Mouse (Mus musculus) embryo, embryonic 10 days (tissue): ENCODE data around the gene Ccdc162.
A peak's percentile ranks its signal among the peaks of the same experiment; 100 is the strongest.

Experiments used
- DNase-seq: peaks from one replicate; pipeline ENCODE4 v3.0.0-alpha.2; 2015; ENCODE audit warnings: low spot score

Gene Ccdc162

DNA sequence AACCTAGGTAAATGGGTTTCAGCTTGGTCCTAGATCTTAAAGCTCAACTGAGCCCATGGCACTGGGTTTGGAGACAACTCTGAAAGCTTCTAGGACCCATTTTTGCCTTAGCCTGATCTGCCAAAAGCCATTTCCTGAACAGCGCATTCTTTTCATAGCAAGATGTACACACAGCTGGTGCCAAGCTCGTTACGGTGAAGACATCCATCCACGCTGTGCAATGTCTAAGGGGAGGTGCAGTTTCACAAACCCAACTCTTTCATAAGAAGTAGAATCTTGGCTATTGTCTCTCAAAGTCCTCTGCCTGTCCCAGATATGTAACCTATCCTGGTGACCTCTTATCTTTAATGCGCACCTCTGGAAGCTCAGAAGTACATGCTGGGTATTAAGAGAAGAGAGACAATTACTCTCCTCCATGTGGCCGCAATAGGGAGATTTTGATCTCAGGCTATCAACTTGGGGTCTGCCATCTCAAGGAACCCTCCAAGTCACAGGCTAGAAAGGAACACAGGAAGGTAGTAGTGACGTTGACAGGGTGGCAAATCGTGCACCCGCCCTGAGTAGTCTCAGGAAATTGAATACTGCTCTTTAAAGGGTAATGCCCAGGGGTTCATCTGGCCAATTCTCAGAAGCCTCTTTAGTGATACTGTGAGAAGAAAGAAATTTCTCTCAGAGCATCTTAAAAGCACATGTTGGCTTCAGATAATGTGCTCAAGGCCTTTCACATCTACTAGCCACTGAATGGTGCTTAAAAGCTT is 81.0 kb downstream of the Ccdc162 start:
- no peak for DNase-seq

DNA sequence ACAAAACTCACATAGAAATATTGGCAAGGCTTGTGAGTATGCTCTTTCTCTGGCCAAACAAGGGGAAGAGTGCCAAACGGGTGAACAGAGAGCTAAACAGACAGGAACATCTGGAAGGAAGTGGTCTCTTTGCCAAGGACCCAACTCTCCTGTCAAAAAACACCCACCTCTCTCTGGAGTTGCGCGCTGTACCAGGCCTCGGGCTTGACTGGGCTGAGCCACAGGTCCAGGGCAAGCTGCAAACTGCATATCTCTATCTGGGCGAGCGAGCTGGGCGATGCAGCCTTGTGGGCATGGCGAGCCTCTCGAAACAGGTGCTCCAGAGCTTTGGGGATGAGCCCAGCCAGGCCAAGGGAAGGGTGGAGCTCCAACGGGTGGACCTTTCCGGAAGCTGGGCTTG is 82.6 kb downstream of the Ccdc162 start:
- no peak for DNase-seq

DNA sequence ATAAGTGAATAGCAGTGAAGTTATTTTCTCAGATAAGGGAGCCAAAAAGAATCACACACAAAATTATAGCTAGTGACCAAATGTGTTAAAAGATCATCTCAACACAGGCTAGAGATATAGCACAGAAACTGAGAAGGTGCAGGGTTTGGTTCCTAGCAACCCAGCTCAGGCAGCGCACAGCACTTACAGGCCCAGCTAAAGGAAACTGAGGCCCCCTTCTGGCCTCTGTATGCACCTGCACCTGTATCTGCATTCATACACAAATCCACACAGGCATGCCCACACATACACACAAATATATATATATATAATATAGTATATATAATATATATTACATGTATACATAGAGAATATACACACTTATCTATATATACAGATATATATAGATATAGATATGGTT is 84.4 kb downstream of the Ccdc162 start:
- no peak for DNase-seq

DNA sequence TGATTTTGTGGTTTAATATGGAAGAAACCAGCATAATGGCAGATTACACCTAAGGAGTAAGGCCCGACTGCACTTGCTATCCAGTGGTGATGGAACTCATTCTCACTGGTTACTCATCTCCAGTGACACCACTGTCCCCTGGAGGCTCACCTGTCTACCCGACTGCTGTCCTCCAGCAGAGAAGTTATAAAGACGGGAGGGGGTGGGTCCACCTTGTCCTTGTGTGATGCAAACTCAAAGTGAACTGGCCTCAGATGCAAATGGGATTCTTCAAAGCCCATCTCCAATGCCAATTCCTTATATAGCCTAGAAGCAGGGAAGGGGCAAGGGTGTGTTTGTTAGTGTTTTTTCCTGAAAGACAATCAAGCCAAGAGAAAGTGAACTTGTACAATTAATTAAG is 89.4 kb downstream of the Ccdc162 start:
- DNase-seq = no peak

DNA sequence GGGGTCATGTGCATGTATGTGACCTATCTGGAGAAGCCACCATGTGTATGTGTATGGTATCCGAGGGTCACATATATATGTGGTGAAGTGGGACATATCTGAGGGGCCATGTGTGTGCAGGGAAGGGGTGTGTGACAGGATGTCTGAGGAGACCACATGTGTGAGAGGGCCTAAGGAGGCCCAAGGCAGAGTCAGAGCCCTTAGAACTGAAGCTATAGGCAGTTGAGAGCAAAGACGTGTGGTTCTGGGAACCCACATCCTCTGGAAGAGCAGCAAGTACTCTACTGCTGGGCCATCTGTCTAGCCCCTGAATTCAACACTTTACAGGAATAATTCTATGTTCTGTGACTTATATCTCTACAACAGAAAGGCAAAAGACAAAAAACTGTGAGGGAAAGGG is 96.4 kb downstream of the Ccdc162 start:
- no peak for DNase-seq

DNA sequence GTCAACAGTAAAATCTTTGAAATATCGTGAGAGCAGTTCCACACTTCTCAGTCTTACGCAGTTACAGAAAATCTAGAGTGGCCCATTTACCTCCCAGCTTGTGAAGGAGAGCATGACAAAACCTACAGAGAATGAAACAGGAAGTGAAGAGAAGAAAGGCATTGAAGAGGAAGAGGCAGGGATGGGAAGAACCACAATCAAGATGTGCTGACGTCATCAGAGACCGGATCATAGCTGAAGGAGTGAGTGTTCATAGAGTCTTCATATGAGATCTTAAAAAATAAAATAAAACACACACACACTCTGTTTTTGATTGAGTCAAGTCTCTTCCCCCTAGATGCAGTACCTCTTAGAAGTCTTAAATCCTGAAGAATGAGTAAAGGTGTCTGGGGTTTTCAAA is 100.9 kb downstream of the Ccdc162 start:
- no peak for DNase-seq

DNA sequence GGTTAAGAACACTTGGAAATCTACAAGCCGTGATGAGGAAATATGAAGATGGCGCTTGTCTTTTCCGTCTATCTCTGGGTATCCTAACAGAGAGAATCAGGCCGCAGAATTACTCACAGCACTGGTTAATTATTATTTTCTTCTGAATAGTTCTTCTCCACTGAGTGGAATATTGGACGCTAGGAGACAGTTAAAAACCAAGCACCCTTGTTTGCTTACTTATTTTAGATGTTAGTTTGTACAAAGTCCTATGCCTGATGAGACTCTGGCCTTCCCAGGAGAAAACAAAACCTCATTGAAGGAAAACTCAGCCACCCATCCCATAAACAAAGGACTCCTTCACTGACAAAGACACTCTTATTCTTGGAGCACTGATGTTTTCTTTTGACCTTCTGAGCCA is 104.5 kb downstream of the Ccdc162 start:
- DNase-seq = no peak

DNA sequence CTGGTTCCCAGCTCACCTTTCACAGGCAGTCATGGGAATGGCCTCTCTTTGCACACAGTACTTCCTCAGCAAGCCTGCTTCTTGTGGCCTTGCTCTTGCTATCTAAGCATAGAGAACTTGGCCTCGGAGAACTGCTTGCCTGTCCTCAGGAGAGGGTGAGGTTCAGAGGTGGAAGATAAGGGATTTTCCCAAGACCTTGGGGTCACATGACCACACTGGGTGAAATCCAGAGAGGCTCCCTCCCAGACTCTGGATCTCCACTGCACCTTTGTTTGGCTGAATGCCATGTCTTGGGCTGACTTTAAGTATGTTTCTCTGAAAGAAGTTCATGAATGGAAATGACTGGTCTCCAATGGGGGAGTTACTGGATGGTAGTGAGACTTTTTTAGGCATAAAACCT is 107.0 kb downstream of the Ccdc162 start:
- DNase-seq = no peak

DNA sequence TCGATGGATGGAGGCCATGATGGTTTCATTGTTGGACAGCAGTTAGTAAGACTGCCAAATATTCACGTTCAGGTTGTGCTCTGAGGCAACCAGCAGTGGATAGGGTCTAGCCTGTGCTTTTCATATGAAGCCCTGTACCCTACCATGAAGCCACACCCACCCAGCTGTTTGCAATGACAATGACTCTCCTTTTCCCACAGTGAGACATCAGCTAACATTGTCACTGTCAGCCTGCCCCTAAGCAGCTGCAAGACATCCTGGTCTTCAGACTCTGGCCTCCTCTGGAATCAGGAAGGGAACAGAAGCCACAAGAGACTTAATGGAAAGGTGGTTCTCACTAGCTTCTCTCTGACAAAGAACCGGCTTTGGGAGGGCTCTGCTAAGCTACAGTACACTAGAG is 107.9 kb downstream of the Ccdc162 start:
- DNase-seq = no peak

DNA sequence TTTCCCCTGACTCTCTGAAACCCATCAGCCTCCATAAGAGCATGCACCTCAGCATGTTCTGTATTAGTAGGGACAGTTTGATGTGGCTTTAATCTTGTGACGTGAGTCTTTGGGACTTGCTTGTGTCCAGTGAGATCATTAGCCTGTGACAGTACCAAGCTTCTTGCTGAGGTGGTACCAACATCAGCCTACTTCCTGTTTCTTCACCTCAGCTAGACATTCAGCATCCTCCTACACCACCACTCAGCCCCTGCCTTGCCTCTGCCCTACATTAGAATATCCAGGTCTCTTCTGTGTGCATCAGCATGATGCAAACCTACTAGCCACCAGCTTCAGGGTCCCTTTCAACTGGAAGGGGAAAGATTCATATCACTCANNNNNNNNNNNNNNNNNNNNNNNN is 113.8 kb downstream of the Ccdc162 start:
- no peak for DNase-seq

DNA sequence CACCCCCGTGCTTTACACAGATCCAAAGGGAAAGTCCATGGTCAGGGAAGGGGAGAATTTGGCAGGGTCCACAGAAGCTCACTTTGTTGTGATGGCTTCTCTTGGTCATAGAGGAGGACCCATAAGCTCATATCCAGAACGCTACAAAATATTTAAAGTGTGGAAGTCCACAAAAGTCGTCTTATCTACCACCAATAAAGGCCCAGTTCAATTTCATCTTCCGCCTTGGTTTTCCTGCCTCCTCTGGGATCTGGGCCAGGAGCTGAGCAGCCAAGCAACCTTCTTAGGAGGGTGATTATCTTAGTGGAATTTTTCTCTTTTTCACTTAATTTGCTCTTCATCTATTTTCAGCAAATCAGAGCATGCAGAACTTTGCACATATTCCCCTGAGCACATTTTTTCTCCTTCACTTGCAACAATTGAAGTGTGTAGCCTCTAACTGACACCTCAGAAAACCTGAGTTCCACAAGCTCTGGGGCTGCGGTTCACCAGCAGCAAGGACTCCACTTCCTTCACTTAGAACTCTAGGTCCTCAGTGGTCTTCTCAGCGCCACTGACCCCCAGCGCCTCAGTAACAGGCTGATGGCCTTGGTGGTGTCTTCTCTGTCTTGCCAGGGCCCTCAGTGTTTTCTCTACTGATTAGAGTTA is 114.4 kb downstream of the Ccdc162 start:
- no peak for DNase-seq

DNA sequence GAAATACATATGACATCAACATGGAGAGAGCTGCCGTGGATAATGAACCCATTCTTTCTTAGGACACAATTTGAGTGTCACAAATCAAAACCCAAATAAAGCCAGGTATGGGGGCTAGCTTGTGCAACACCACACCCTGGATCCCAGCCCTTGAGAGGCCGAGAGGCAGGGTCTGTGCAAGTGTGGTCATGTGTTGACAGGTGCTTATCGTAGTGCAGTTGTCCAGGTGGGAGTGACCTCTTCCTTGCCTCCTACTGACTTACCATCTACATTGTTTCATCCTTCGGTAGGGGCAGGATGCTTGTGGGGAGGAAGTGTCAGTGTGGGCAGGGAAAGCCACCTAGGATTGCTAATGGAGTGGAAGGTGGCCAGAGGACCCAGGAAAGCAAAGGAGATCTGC is 115.1 kb downstream of the Ccdc162 start:
- no peak for DNase-seq

DNA sequence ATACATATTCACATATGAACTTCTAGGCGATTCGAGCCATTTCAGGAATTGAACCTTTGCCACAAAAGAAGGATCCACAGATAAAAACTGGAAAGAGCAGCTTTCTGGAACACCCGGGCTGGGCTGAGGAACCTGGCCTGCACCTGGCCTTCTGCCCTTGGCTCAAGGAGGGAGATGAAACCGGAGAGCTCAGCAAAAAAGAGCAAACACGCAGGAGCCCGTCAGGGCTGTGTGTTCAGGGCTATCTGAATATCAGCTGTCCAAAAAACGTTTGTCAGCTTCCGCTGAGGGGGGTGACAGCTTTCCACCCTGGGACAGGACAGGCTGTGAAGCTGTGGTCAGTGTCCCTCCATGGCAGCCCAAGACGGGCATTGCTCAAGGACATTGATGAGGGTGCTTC is 117.4 kb downstream of the Ccdc162 start:
- DNase-seq = no peak

DNA sequence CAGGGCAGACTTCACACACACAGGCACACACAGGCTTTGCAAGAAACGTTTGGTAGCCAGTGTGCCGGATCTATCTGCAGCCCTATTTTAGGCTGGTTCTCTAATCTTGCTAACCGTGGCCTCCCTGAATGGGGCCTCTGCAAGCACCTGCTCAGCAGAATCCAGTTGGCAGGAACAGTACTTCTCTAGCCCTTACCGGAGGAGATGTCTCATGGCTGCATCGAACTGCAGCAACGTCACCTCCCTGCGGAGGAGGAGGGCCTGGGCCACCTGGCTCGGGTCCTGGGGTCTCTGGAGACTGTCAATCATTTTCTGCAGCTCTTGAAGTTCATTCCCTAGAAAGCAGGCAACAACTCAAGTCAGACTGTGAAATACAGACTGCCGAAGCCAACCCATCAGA is 118.2 kb downstream of the Ccdc162 start:
- no peak for DNase-seq

DNA sequence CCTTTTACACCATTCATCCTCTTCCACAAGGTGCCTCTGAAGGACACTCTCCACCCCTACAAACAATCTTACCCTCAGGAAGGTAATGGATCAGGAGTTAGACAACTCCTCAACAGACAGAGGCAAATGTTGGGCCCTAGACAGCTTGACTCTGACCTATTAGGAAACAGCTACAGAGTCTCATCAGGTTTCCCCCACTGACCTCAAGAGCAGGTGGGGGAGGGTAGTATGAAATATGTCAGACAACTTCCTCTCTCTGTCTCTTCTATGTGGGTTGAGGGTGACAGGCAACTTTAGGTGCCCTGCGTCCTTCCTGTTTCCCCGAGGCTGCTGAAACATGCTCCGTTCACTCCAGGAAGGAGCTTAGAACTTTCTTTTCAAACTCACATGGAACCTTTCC is 120.9 kb downstream of the Ccdc162 start:
- DNase-seq = no peak

DNA sequence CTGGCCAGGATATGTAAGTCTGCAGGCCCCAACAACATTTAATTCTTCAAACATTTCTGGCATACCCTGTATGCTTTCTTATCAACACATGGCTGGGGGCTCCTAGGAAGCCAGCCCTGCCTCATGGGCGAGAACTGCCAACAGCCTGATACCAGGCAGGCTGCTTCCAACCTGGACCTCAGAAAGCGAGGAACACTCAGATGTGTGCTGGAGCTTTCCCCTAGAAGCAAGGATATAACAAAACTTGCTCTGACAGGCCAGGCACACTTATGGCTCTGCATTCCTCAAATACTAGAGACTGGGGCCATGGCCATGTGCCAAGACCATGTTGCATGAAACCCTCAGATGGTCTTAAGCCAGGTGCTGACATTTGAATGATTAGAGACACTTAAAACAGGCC is 121.5 kb downstream of the Ccdc162 start:
- DNase-seq = no peak

DNA sequence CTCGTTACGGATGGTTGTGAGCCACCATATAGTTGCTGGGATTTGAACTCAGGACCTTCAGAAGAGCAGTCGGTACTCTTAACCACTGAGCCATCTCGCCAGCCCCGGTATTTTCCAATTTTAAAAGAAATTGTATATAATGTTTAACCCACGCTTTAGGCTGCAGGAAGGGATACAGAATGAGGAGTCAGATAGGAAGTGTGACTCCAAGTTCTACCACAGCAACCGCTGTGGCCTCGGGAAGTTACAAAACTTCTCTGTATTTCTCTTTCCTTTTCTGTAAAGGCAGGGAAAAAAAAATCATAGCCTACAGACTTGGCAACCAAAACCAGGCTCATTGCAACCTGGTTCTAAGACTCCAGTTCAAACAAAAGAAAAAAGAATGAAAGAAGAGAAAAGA is 122.0 kb downstream of the Ccdc162 start:
- no peak for DNase-seq

DNA sequence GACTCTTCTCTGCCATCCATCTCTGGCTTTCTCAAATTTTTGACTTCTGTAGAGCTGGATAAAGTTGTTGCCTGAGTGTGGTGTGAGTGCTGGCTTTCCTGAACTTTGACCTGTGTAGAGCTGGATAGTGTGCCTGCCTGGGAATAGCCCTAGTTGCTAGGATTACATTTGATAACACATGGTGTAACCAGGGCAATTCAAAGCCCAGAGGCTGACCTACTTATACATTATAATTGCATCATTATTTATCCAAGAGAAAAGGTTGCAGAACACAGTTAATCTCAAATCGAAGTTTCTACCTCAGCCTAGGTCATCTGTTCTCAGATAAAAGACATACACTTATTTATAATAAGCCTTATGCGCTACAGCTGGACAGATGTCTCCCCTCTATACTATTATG is 127.8 kb downstream of the Ccdc162 start:
- DNase-seq = no peak

DNA sequence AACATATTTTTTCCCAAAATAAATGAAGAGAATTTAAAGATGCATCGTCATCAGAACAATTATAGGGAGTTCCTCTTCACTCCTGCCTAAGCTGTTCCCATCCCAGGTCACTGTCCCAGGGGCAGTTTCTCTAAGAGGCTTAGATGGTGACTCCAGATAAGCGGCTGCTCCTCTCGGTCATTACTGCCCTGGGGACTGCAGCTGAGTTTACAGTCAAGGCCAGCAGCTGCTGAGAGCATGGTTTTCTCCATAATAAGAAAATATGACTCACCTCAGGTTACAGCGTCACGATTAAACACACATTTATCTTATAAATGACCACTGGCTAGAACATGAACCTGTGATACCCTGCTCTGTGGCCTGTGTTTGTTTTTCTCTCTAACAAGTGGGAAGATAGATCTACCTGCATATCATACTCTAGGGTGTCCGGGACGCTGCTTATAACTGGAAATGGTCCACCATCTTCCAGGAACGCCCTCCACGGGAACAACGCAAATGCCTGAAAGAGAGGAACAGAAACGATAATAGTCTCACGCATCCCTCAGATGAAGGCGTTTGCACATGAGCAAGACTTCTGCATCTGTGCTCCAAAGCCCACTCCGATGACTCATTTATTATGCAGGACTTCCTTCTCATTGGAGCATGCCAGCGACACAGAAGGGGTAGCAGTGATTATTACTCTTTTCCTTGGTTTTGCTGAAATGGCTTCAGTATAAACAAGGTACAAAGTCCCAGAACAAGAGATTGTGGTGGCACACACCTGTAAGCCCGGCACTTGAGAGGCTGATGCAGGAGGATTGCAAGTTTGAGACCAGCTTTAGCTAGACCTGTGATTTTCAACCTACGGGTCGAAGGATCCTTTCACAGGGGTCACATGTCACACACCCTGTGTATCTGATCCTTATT is 129.2 kb downstream of the Ccdc162 start:
- no peak for DNase-seq

DNA sequence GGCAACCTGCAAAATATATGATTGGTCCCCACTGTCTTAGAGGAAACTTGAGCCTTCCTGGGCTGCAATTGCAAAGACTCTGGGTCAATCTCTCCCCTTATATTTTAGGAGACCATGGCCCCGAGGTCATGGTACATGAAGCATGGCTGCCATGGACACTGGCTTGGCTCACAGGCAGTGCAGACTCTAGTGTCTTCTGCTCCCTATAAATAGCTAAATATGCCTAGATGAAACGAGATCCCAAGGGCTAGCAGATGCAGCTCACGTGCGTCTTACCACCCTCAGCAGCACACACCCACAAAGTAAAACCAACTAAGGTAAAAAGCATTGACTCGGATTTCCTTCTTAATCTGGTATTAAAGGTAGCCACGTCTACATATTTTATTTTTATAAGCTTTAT is 133.1 kb downstream of the Ccdc162 start:
- DNase-seq = no peak

DNA sequence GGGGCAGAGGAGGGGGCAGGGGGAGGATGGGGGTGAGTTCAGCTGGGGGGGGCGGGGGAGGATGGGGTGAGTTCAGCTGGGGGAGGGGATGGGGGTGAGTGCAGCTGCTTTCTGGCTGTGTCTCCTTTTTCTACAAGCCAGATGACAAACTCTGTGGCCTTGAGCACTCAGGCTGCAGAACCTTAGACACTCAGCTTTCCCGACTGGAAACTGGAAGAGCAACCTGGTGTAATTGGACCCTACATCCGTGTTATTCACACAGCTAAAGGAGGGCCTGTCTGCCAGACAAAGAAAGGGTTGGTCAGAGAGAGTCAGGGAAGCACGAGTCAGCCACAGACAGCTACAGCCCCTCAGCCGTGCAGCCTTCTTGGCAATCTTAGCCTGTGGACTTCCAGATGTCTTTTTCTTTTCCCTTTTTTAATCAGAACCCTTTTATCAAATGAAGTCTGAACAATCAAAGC is 133.5 kb downstream of the Ccdc162 start:
- DNase-seq = peak; percentile 64

DNA sequence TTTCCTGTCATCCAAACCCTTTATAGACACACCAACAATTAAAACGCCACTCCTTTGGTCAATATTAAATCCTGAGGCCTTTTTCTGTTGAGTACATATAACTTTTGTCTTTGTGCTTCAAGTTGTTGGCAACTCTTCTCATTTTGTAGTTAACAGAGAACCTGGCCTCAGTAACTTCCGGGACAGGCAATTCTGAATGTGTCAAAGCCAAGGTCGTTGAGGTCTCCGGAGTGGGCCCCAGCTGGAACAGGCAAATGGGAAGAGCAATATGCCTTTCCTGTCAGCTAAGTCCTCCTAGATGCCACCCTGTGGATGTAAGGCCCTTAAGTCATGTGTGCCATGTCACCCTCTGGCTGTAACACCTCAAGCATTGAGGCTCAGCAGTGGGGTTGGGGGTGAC is 136.0 kb downstream of the Ccdc162 start:
- DNase-seq = no peak

DNA sequence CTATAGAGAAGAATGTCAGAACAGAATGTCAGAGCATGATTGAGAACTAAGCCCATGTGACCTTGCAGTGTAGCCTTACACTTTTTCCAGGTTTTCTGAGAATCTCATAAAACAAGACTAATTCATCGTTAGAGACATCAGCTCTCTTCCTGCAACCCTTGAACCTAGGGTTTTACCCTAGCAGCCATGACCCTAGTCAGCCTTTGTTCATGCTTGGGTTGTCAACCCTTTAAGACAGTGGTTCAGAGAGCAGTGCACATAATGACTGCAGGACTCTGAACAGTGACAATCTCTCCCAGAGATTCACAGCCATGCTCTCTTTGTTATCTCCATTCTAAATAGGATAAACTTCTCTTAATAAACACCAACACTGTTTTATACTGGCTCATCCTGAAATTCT is 137.9 kb downstream of the Ccdc162 start:
- no peak for DNase-seq
